Mouse (Mus musculus): ENCODE results near the gene Pcgf2. TPM values are rescaled to one million over a fixed set of nuclear protein-coding genes. Genes with fewer than 3 reads are reported as not detected.
"Not testable (repeated sequence)": the region's sequence is repeated elsewhere in the genome, so short reads cannot be mapped to it uniquely, and the experiment has no call there.

Gene Pcgf2
- polyA plus RNA-seq, 1 experiment = 0.35 TPM

DNA sequence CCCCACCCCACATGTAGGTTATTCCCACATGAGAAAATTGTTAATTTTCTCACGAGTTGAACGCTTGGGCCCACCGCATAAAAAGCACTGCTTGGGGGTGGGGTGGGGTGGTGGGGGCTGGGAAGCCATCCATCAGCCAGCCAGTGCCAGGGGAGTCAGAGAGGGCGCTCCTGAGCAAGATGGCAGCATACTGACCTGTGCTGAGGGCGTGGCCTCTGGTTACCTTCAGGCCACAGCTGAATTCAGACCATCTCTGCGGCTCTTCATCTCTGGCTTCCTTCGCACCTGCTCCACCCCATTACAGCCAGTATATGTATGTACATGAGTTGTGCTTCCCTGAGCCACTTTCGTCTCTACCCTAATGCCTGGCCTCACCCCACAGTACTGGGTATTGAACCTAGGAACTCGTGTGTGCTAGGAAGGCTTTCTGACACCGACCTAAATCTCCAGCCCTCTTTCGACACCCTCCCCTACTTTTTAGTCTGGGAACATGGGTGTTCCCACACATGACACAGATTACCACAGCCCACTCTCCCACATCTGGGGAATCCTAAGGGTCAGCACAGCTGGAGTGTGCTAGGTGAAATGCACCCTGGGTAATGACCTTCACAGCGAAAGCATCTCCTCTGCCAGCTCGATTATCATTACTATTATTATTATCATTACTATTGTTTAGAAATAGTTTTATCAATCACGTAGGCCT lies 43.9 kb downstream of the Pcgf2 start:
- Histone ChIP-seq H3K4me1 (ENCODE audit: control insufficient read depth) (peaks cover 14% of the 10 kb centered on the region), H3K36me3 (ENCODE audit: control insufficient read depth) (no peaks in the 10 kb centered on the region), H3K4me3 (replicated peaks) (no peak overlapping the region), H3K27me3 (ENCODE audit: control insufficient read depth) (peaks cover 36% of the 10 kb centered on the region), H3K9me3 (ENCODE audit: control insufficient read depth, low read length) (peaks cover 3% of the 10 kb centered on the region; the same call in 1 of the 2 replicates)
- no peak for TF ChIP-seq GATA1 (IDR thresholded peaks at IDR 0.05; ENCODE audit: low read length)
- TF ChIP-seq TAL1 (IDR thresholded peaks at IDR 0.05; ENCODE audit: low read length) = no peak

GRCm38 (mm10) chr11:97654210-97654609 lies 46.1 kb downstream of the Pcgf2 start:
- Histone ChIP-seq H3K9me3 (ENCODE audit: control insufficient read depth, low read length) (peaks cover 3% of the 10 kb centered on the region; the same call in 1 of the 2 replicates), H3K27me3 (ENCODE audit: control insufficient read depth) (peaks cover 14% of the 10 kb centered on the region), H3K36me3 (ENCODE audit: control insufficient read depth) (no peaks in the 10 kb centered on the region), H3K4me3 (replicated peaks) (no peak overlapping the region), H3K4me1 (ENCODE audit: control insufficient read depth) (no peaks in the 10 kb centered on the region)
- TF ChIP-seq TAL1 (IDR thresholded peaks at IDR 0.05; ENCODE audit: low read length) (no peak), GATA1 (IDR thresholded peaks at IDR 0.05; ENCODE audit: low read length) (no peak)

- H3K4me1 ChIP-seq (ENCODE audit: control insufficient read depth); H3K27me3 ChIP-seq (ENCODE audit: control insufficient read depth); H3K36me3 ChIP-seq (ENCODE audit: control insufficient read depth); H3K4me3 ChIP-seq (replicated peaks); H3K9me3 ChIP-seq (ENCODE audit: control insufficient read depth, low read length): not testable (repeated sequence)
Observed at GRCm38 (mm10) chr11:97653376-97653775, 46.9 kb downstream of the Pcgf2 start.

- Histone ChIP-seq H3K27me3 (ENCODE audit: control insufficient read depth) (no peaks in the 10 kb centered on the region), H3K9me3 (ENCODE audit: control insufficient read depth, low read length) (peaks cover 3% of the 10 kb centered on the region; the same call in 1 of the 2 replicates), H3K4me1 (ENCODE audit: control insufficient read depth) (no peaks in the 10 kb centered on the region), H3K36me3 (ENCODE audit: control insufficient read depth) (no peaks in the 10 kb centered on the region), H3K4me3 (replicated peaks) (no peak overlapping the region)
- TF ChIP-seq GATA1 (IDR thresholded peaks at IDR 0.05; ENCODE audit: low read length) (no peak), TAL1 (IDR thresholded peaks at IDR 0.05; ENCODE audit: low read length) (no peak)
Observed at GRCm38 (mm10) chr11:97650341-97650740, 50.0 kb downstream of the Pcgf2 start.

DNA sequence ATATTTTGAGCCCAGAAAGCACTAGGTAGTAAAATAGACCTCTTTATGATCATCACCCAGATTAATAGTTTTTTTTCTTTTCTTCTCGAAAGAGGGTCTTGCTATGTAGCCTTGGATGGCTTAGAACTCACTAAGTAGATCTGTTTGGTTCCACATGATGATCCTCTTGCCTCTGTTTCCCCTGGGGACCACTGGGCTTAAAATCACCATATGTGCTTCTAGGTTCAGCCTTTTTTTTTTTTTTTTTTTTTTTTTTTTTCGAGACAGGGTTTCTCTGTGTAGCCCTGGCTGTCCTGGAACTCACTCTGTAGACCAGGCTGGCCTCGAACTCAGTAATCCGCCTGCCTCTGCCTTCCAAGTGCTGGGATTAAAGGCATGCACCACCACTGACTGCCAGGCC lies 51.8 kb downstream of the Pcgf2 start:
- not testable (repeated sequence) for H3K4me3 ChIP-seq (replicated peaks); H3K9me3 ChIP-seq (ENCODE audit: control insufficient read depth, low read length); H3K36me3 ChIP-seq (ENCODE audit: control insufficient read depth); H3K27me3 ChIP-seq (ENCODE audit: control insufficient read depth); H3K4me1 ChIP-seq (ENCODE audit: control insufficient read depth)

- Histone ChIP-seq H3K9me3 (ENCODE audit: control insufficient read depth, low read length) (peaks cover 3% of the 10 kb centered on the region), H3K36me3 (ENCODE audit: control insufficient read depth) (no peaks in the 10 kb centered on the region), H3K4me1 (ENCODE audit: control insufficient read depth) (no peaks in the 10 kb centered on the region), H3K27me3 (ENCODE audit: control insufficient read depth) (no peaks in the 10 kb centered on the region), H3K4me3 (replicated peaks) (no peak overlapping the region)
- TF ChIP-seq TAL1 (IDR thresholded peaks at IDR 0.05; ENCODE audit: low read length) (no peak), GATA1 (IDR thresholded peaks at IDR 0.05; ENCODE audit: low read length) (no peak)
Observed at GRCm38 (mm10) chr11:97644834-97645233, 55.5 kb downstream of the Pcgf2 start.

DNA sequence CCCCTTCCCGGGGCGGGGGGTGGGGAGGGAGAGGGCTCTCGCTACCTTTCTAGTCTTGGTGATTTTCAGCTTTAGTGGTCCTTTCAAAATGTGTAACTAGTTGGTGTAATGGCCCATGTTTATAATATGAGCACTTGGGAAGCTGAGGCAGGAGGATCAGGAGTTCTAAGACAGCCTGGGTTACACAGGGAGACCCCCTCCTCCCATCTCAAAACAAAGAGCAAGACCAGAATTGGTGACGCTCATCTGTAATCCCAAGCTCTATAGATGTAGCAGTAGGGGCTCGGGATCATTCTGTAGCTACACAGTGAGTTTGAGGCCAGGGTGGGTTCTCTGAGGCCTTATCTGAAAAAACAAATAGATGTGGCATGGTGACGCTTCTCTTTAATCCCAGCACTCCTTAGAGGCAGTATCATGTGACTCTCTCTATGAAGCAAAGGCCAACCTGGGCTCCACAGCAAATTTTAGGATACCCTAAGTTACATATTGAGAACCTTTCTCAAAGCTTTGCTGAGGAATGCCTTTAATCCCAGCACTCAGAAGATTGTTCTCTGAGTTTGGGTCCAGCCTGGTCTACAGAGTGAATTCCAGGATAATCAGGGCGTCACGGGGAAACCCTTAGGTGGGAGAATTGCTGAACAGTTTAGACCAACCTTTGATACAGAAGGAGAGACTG lies 56.8 kb downstream of the Pcgf2 start:
- Histone ChIP-seq H3K27me3 (ENCODE audit: control insufficient read depth) (no peaks in the 10 kb centered on the region), H3K4me1 (ENCODE audit: control insufficient read depth) (no peaks in the 10 kb centered on the region), H3K36me3 (ENCODE audit: control insufficient read depth) (no peaks in the 10 kb centered on the region), H3K4me3 (replicated peaks) (no peak overlapping the region), H3K9me3 (ENCODE audit: control insufficient read depth, low read length) (peaks cover 3% of the 10 kb centered on the region)
- no peak for TF ChIP-seq GATA1 (IDR thresholded peaks at IDR 0.05; ENCODE audit: low read length)

GRCm38 (mm10) chr11:97642746-97643145 lies 57.6 kb downstream of the Pcgf2 start:
- Histone ChIP-seq H3K9me3 (ENCODE audit: control insufficient read depth, low read length) (peaks cover 3% of the 10 kb centered on the region), H3K4me3 (replicated peaks) (no peak overlapping the region), H3K4me1 (ENCODE audit: control insufficient read depth) (no peaks in the 10 kb centered on the region), H3K36me3 (ENCODE audit: control insufficient read depth) (no peaks in the 10 kb centered on the region), H3K27me3 (ENCODE audit: control insufficient read depth) (no peaks in the 10 kb centered on the region)
- no peak for TF ChIP-seq GATA1 (IDR thresholded peaks at IDR 0.05; ENCODE audit: low read length)
- TF ChIP-seq TAL1 (IDR thresholded peaks at IDR 0.05; ENCODE audit: low read length) = no peak

- Histone ChIP-seq H3K4me1 (ENCODE audit: control insufficient read depth) (no peaks in the 10 kb centered on the region), H3K4me3 (replicated peaks) (no peak overlapping the region), H3K36me3 (ENCODE audit: control insufficient read depth) (no peaks in the 10 kb centered on the region), H3K27me3 (ENCODE audit: control insufficient read depth) (no peaks in the 10 kb centered on the region), H3K9me3 (ENCODE audit: control insufficient read depth, low read length) (peaks cover 3% of the 10 kb centered on the region)
- no peak for TF ChIP-seq GATA1 (IDR thresholded peaks at IDR 0.05; ENCODE audit: low read length)
- no peak for TF ChIP-seq TAL1 (IDR thresholded peaks at IDR 0.05; ENCODE audit: low read length)
Observed at GRCm38 (mm10) chr11:97641668-97642067, 58.6 kb downstream of the Pcgf2 start.

Other genes with a start within 250 kb of the Pcgf2 start
- not detected in 2 replicates for gene 4933428G20Rik, start 200.2 kb downstream of the Pcgf2 start, polyA plus RNA-seq (2012)
- not detected in 2 replicates for gene Srcin1, start 124.3 kb downstream of the Pcgf2 start, polyA plus RNA-seq (2012)
- gene Epop, start 70.8 kb downstream of the Pcgf2 start, polyA plus RNA-seq (2012) = 0.13 and 0.18 TPM in 2 replicates
- gene Mllt6, start 37.1 kb downstream of the Pcgf2 start, polyA plus RNA-seq (2012) = 0.05 and 0.07 TPM in 2 replicates
- gene Cisd3, start 14.7 kb downstream of the Pcgf2 start, polyA plus RNA-seq (2012) = not detected in 2 replicates
- 2.3 and 8.3 TPM in 2 replicates for gene Psmb3, start 2.9 kb upstream of the Pcgf2 start, polyA plus RNA-seq (2012)
- 0.17 and 0.28 TPM in 2 replicates for gene Pip4k2b, start 44.2 kb upstream of the Pcgf2 start, polyA plus RNA-seq (2012)
- gene Cwc25, start 66.1 kb upstream of the Pcgf2 start, polyA plus RNA-seq (2012) = 1.2 and 1.3 TPM in 2 replicates
- not detected in 2 replicates for gene 1700001P01Rik, start 75.4 kb upstream of the Pcgf2 start, polyA plus RNA-seq (2012)
- 22.6 and 32.2 TPM in 2 replicates for gene Rpl23, start 81.9 kb upstream of the Pcgf2 start, polyA plus RNA-seq (2012)
- 0.41 and 0.56 TPM in 2 replicates for gene Lasp1, start 98.5 kb upstream of the Pcgf2 start, polyA plus RNA-seq (2012)
- gene B230217C12Rik, start 140.3 kb upstream of the Pcgf2 start, polyA plus RNA-seq (2012) = not detected in 2 replicates
- gene Fbxo47, start 183.7 kb upstream of the Pcgf2 start, polyA plus RNA-seq (2012) = not detected in 2 replicates

All from erythroblast, embryonic 14.5 days (primary cell).